Mouse (Mus musculus) C2C12 (cell line): Measurements from ENCODE around the gene Nars2.

Source experiments
- CTCF ChIP-seq: IDR thresholded peaks from one replicate; pipeline ENCODE4 v1.5.1; 2011; ENCODE audit not compliant: control insufficient read depth, insufficient read depth, insufficient read length
- USF1 ChIP-seq: IDR thresholded peaks from one replicate; pipeline ENCODE4 v1.6.1; 2011; ENCODE audit warnings: low read depth, mild to moderate bottlenecking, control low read depth, moderate library complexity

- TF ChIP-seq CTCF (no peak), USF1 (no peak)
Measured at GRCm38 (mm10) chr7:97076977-97077376, 125.7 kb downstream of the Nars2 start.
